Mouse (Mus musculus) liver, adult 2 months (tissue): ENCODE measurements around the gene Kcnk7.

Experiments used
- CTCF ChIP-seq: fragments of 200-500 bp; IDR thresholded peaks from 2 replicates; pipeline ENCODE4 v1.5.1; 2011; ENCODE audit warnings: low read depth, low read length, control low read depth
- POLR2A ChIP-seq: fragments of 200-500 bp; IDR thresholded peaks from 2 replicates; pipeline ENCODE4 v1.6.1; 2011; ENCODE audit warnings: low read length, control low read depth; ENCODE audit not compliant: insufficient read depth; ENCODE audit errors: extremely low read depth

GRCm38 (mm10) chr19:5724549-5724941 lies 20.4 kb downstream of the Kcnk7 start:
- TF ChIP-seq POLR2A (no peak), CTCF (no peak)
